Mouse (Mus musculus): ENCODE data around the gene Liph. TPM values are rescaled to one million over a fixed set of nuclear protein-coding genes. Genes with fewer than 3 reads are reported as not detected.
A peak's percentile ranks its signal among the peaks of the same experiment; 100 is the strongest.

The Liph gene
- polyA plus RNA-seq, 2 experiments, result 0.56 to 0.80 TPM

GRCm38 (mm10) chr16:22001172-22001571 lies 5.7 kb upstream of the Liph start:
- Histone ChIP-seq H3K4me1 (replicated peaks; ENCODE audit: control insufficient read depth in 2 of 2, insufficient read depth in 2 of 2, low read length in 1 of 2) (peaks cover 21 to 22% of the 10 kb centered on the region in 2 experiments), H3K9ac (replicated peaks) (no peak overlapping the region), H3K4me2 (ENCODE audit: low read depth) (no peak overlapping the region), H3K36me3 (replicated peaks; ENCODE audit: control insufficient read depth, insufficient read depth, low read depth) (no peaks in the 10 kb centered on the region), H3K27me3 (ENCODE audit: control insufficient read depth, insufficient read depth, low read length) (no peaks in the 10 kb centered on the region; the same call in 1 of the 2 replicates), H3K4me3 (ENCODE audit: insufficient read depth in 1 of 2, low read depth in 2 of 2, low read length in 2 of 2) (no peak overlapping the region), H3K9me3 (ENCODE audit: control insufficient read depth, low read length) (no peaks in the 10 kb centered on the region), H3K27ac (no peak overlapping the region)
- no peak for DNase-seq (ENCODE audit: low read depth in 3 of 3, low spot score in 3 of 3)
- TF ChIP-seq EP300 (IDR thresholded peaks at IDR 0.05; ENCODE audit: low read depth), result no peak
- TF ChIP-seq CTCF (IDR thresholded peaks at IDR 0.05; ENCODE audit: low read depth), result peak; percentile 39
- 52% methylated on average over 4 of the region's 4 CpGs for WGBS (ENCODE audit: insufficient replicate concordance)
- ATAC-seq (ENCODE audit: insufficient read depth), result no peak

GRCm38 (mm10) chr16:21999941-22000690 lies 4.7 kb upstream of the Liph start:
- H3K36me3 ChIP-seq (replicated peaks; ENCODE audit: control insufficient read depth, insufficient read depth, low read depth), result no peaks in the 10 kb centered on the region
- H3K27ac ChIP-seq, result no peak overlapping the region
- no peak overlapping the region for H3K4me3 ChIP-seq (ENCODE audit: insufficient read depth in 1 of 2, low read depth in 2 of 2, low read length in 2 of 2)
- no peaks in the 10 kb centered on the region; the same call in 1 of the 2 replicates for H3K27me3 ChIP-seq (ENCODE audit: control insufficient read depth, insufficient read depth, low read length)
- no peak for DNase-seq (ENCODE audit: low read depth in 3 of 3, low spot score in 3 of 3)
- no peak overlapping the region for H3K9ac ChIP-seq (replicated peaks)
- no peaks in the 10 kb centered on the region for H3K9me3 ChIP-seq (ENCODE audit: control insufficient read depth, low read length)
- H3K4me2 ChIP-seq (ENCODE audit: low read depth), result no peak overlapping the region
- ATAC-seq (ENCODE audit: insufficient read depth), result no peak
- TF ChIP-seq EP300 (IDR thresholded peaks at IDR 0.05; ENCODE audit: low read depth) (no peak), CTCF (IDR thresholded peaks at IDR 0.05; ENCODE audit: low read depth) (no peak)
- H3K4me1 ChIP-seq (replicated peaks; ENCODE audit: control insufficient read depth in 2 of 2, insufficient read depth in 2 of 2, low read length in 1 of 2), result peaks cover 31 to 32% of the 10 kb centered on the region in 2 experiments
- WGBS (ENCODE audit: insufficient replicate concordance), result 70% methylated on average over 4 of the region's 4 CpGs

GRCm38 (mm10) chr16:21998061-21998460 lies 2.6 kb upstream of the Liph start:
- Histone ChIP-seq H3K4me2 (ENCODE audit: low read depth) (no peak overlapping the region), H3K4me1 (replicated peaks; ENCODE audit: control insufficient read depth in 2 of 2, insufficient read depth in 2 of 2, low read length in 1 of 2) (peaks cover 32 to 34% of the 10 kb centered on the region in 2 experiments), H3K9ac (replicated peaks) (no peak overlapping the region; the same call in 1 of the 2 replicates), H3K27me3 (ENCODE audit: control insufficient read depth, insufficient read depth, low read length) (no peaks in the 10 kb centered on the region), H3K9me3 (ENCODE audit: control insufficient read depth, low read length) (no peaks in the 10 kb centered on the region), H3K27ac (peak overlapping the region; percentile 92), H3K36me3 (replicated peaks; ENCODE audit: control insufficient read depth, insufficient read depth, low read depth) (no peaks in the 10 kb centered on the region), H3K4me3 (ENCODE audit: insufficient read depth in 1 of 2, low read depth in 2 of 2, low read length in 2 of 2) (no peak overlapping the region)
- TF ChIP-seq EP300 (IDR thresholded peaks at IDR 0.05; ENCODE audit: low read depth) (no peak), CTCF (IDR thresholded peaks at IDR 0.05; ENCODE audit: low read depth) (no peak)
- ATAC-seq (ENCODE audit: insufficient read depth) (no peak), DNase-seq (ENCODE audit: low read depth in 3 of 3, low spot score in 3 of 3) (no peak)
- WGBS (ENCODE audit: insufficient replicate concordance), result 59% methylated on average over 5 of the region's 5 CpGs

GRCm38 (mm10) chr16:21996881-21997641 lies 1.6 kb upstream of the Liph start:
- Histone ChIP-seq H3K4me1 (replicated peaks; ENCODE audit: control insufficient read depth in 2 of 2, insufficient read depth in 2 of 2, low read length in 1 of 2) (peaks cover 32 to 34% of the 10 kb centered on the region in 2 experiments), H3K27ac (peak overlapping the region; percentile 92), H3K9ac (replicated peaks) (peak overlapping the region; percentile 19), H3K27me3 (ENCODE audit: control insufficient read depth, insufficient read depth, low read length) (no peaks in the 10 kb centered on the region), H3K4me2 (ENCODE audit: low read depth) (peak overlapping the region; percentile 68), H3K4me3 (ENCODE audit: insufficient read depth in 1 of 2, low read depth in 2 of 2, low read length in 2 of 2) (peak overlapping the region in 1 of 2 experiments; percentile 10; a peak in 2 of 4 replicates), H3K36me3 (replicated peaks; ENCODE audit: control insufficient read depth, insufficient read depth, low read depth) (no peaks in the 10 kb centered on the region), H3K9me3 (ENCODE audit: control insufficient read depth, low read length) (no peaks in the 10 kb centered on the region)
- WGBS (ENCODE audit: insufficient replicate concordance), result 8% methylated on average over 5 of the region's 5 CpGs
- DNase-seq (ENCODE audit: low read depth in 3 of 3, low spot score in 3 of 3) (peak; percentile 58 to 63 (median 61)), ATAC-seq (ENCODE audit: insufficient read depth) (peak; percentile 98)
- TF ChIP-seq CTCF (IDR thresholded peaks at IDR 0.05; ENCODE audit: low read depth) (peak; percentile 38; the same call in 1 of the 2 replicates), EP300 (IDR thresholded peaks at IDR 0.05; ENCODE audit: low read depth) (peak; percentile 73)

- ATAC-seq (ENCODE audit: insufficient read depth), result peak; percentile 76
- Histone ChIP-seq H3K27me3 (ENCODE audit: control insufficient read depth, insufficient read depth, low read length) (no peaks in the 10 kb centered on the region), H3K9ac (replicated peaks) (peak overlapping the region; percentile 19), H3K36me3 (replicated peaks; ENCODE audit: control insufficient read depth, insufficient read depth, low read depth) (no peaks in the 10 kb centered on the region), H3K27ac (peak overlapping the region; percentile 92), H3K4me1 (replicated peaks; ENCODE audit: control insufficient read depth in 2 of 2, insufficient read depth in 2 of 2, low read length in 1 of 2) (peaks cover 32 to 34% of the 10 kb centered on the region in 2 experiments), H3K4me3 (ENCODE audit: insufficient read depth in 1 of 2, low read depth in 2 of 2, low read length in 2 of 2) (peak overlapping the region in 1 of 2 experiments; percentile 10; a peak in 2 of 4 replicates), H3K9me3 (ENCODE audit: control insufficient read depth, low read length) (no peaks in the 10 kb centered on the region), H3K4me2 (ENCODE audit: low read depth) (peak overlapping the region; percentile 68)
- TF ChIP-seq CTCF (IDR thresholded peaks at IDR 0.05; ENCODE audit: low read depth), result no peak
- TF ChIP-seq EP300 (IDR thresholded peaks at IDR 0.05; ENCODE audit: low read depth), result no peak
- 22% methylated on average over 4 of the region's 4 CpGs for WGBS (ENCODE audit: insufficient replicate concordance)
- DNase-seq (ENCODE audit: low read depth in 3 of 3, low spot score in 3 of 3), result no peak
These were observed 939 bp upstream of the Liph start for GRCm38 (mm10) chr16:21996402-21996801.

Data from liver, embryonic 14.5 days (tissue).